Mouse (Mus musculus): Measurements from ENCODE around the gene Olfr1257. TPM values are rescaled to one million over a fixed set of nuclear protein-coding genes. Genes with fewer than 3 reads are reported as not detected.
"Not testable (repeated sequence)": the region's sequence is repeated elsewhere in the genome, so short reads cannot be mapped to it uniquely, and the experiment has no call there.

Gene Olfr1257
- polyA plus RNA-seq (2015; fragmentation: Nextera tagmentation; extraction: Ambion mirVana), result not detected in 2 replicates

DNA sequence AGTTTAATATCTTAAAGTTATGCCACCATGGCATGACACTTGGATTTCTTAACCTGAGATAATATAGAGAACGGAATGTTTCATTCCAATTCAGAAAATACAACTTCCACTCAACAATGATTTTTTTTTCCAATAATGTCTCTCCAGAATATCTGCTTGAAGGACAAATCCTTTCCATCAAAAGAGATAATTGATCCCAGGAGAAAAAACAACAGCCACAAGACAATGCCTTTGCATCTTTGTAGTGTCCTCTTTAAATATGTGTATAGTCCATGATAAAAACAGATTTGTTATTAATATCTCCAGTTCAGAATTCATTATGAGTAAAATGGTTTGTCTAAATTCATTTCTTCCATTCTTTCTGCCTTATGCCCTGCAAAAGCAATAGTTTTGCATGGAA is at the start of gene Olfr1257:
Olfr1257 (plus strand) TSS at position 301 of the 400 bp plus-strand sequence.
- WGBS, result 87% methylated on average over 1 of the region's 1 CpGs
- H3K4me2 ChIP-seq, result no peak within 1 kb of the TSS
- H3K9me3 ChIP-seq, result no peaks in the 10 kb centered on the region
- no peak within 1 kb of the TSS for H3K9ac ChIP-seq
- no peaks in the 10 kb centered on the region for H3K36me3 ChIP-seq
- H3K27ac ChIP-seq, result no peak within 1 kb of the TSS
- H3K4me1 ChIP-seq (replicated peaks), result no peaks in the 10 kb centered on the region
- no peaks in the 10 kb centered on the region for H3K27me3 ChIP-seq
- no peak within 1 kb of the TSS for H3K4me3 ChIP-seq
- ATAC-seq (ENCODE audit: low FRiP score), result no peak

DNA sequence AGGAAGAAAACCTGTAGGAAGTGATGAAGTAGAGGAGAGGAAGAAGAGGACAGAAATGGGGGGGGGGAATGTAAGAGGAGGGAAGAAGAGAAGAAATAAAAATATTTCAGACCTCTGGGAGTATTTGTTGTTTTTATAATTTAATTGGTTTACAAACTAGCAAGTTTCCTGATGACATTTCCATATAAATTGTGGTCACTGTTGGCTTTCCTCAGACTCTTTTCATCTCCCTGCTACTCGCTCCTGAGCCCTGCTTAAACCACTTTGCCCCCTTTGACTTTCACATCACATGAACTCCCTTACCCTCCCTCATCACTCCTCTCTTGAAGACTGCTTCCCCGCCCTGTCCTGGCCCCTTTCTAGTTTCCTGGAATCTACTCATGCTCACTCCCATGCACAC is 36.8 kb upstream of the Olfr1257 start, which contains the start of gene Olfr1256:
Olfr1256 (minus strand) TSS at position 101 of the 400 bp plus-strand sequence.
- no peak within 1 kb of the TSS for H3K9ac ChIP-seq
- H3K4me3 ChIP-seq, result no peak within 1 kb of the TSS
- ATAC-seq (ENCODE audit: low FRiP score), result no peak
- WGBS, result 66% methylated on average over 2 of the region's 2 CpGs
- H3K27ac ChIP-seq, result no peak within 1 kb of the TSS
- H3K27me3 ChIP-seq, result no peaks in the 10 kb centered on the region
- no peaks in the 10 kb centered on the region for H3K4me1 ChIP-seq (replicated peaks)
- H3K9me3 ChIP-seq, result no peaks in the 10 kb centered on the region
- H3K36me3 ChIP-seq, result no peaks in the 10 kb centered on the region
- no peak within 1 kb of the TSS for H3K4me2 ChIP-seq

DNA sequence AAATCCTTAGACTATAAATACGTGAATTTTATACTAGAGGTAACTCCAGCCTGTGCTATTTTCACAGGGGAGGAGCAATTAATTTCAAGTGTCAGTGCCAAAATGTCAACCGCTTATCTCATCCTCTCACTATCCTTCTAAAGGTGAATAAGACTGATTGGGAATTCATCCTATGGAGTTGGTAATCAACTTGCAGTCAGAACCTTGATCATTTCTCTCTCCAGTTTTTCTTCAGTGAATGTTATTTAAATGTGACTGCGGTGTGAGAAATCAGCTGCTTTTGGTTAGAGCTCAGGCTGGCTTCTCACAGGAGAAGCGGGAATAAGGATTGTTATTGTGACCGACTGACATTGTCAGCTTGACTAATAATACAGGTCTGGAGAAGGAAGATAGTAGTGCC is 30.1 kb upstream of the Olfr1257 start, which contains the start of gene Olfr48:
Olfr48 (minus strand) TSS at position 101 of the 400 bp plus-strand sequence.
- Histone ChIP-seq H3K9me3 (no peaks in the 10 kb centered on the region), H3K4me1 (replicated peaks) (no peaks in the 10 kb centered on the region), H3K4me2 (no peak within 1 kb of the TSS), H3K27ac (no peak within 1 kb of the TSS), H3K9ac (no peak within 1 kb of the TSS), H3K4me3 (no peak within 1 kb of the TSS), H3K36me3 (no peaks in the 10 kb centered on the region), H3K27me3 (no peaks in the 10 kb centered on the region)
- 82% methylated on average over 5 of the region's 5 CpGs for WGBS
- no peak for ATAC-seq (ENCODE audit: low FRiP score)

DNA sequence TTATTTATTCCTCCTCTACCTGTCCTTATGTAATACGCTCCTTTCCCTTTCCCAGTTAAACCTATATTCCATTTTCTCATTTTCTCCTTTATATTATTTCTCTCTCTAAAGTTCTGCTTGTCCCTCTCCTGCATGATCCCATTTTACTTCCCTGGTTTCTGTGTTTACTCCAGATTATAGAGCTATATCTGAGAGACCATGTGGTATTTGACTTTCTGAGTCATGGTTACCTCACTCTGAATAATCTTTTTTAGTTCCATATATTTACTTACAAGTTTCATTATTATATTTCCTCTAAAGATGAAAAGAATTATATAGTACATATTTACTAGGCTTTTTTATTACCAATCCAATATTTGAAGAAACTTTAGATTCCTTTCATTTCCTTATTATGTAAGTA is 29.0 kb upstream of the Olfr1257 start:
- no peaks in the 10 kb centered on the region for H3K9me3 ChIP-seq
- H3K27me3 ChIP-seq, result no peaks in the 10 kb centered on the region
- 96% methylated on average over 1 of the region's 1 CpGs for WGBS
- no peaks in the 10 kb centered on the region for H3K36me3 ChIP-seq
- no peak overlapping the region for H3K4me3 ChIP-seq
- no peak overlapping the region for H3K9ac ChIP-seq
- no peaks in the 10 kb centered on the region for H3K4me1 ChIP-seq (replicated peaks)
- H3K4me2 ChIP-seq, result no peak overlapping the region
- H3K27ac ChIP-seq, result no peak overlapping the region
- ATAC-seq (ENCODE audit: low FRiP score), result no peak

DNA sequence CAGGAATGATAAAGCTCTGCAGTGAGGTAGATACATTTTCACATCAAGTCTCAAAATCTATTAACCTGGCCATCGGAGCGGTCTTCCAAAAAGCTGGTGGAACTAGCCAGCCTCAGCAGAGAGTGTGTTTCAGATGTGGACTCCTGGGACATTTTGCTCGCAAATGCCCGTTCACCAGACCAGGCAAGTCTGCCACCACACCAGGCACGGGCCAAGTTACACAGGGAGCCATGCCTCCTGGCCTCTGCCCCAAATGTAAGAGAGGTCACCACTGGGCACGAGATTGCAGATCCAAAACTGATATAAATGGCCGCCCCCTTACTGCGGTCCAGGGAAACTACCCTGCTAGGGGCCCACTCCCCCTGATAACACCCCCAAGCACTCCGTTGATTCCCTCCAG is 34.4 kb downstream of the Olfr1257 start:
- not testable (repeated sequence) for ATAC-seq (ENCODE audit: low FRiP score); H3K36me3 ChIP-seq; H3K4me2 ChIP-seq; H3K9me3 ChIP-seq; H3K4me1 ChIP-seq (replicated peaks); H3K27me3 ChIP-seq; H3K4me3 ChIP-seq; H3K27ac ChIP-seq; H3K9ac ChIP-seq
- 96% methylated on average over 9 of the region's 9 CpGs for WGBS

DNA sequence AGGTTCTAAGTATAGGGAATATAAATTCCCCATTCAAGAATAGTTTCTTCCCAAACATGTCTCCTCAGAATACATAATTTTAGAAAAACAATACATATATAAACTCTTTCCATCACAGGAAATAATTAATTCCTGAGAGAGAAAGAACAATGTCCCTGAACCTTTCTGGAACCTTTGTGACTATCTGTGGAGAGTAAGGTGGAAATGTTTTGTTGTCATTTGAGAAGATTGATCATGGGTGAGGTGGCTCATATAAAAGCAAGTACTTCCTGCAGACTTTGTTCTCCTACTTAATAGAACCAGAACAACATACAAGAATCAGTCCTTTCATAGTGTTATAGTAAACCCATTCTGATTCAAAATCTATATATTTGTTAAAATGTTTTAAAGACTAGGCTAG is 48.8 kb downstream of the Olfr1257 start, which contains the start of gene Olfr1258:
Olfr1258 (plus strand) TSS at position 301 of the 400 bp plus-strand sequence.
- no peak within 1 kb of the TSS for H3K27ac ChIP-seq
- H3K27me3 ChIP-seq, result no peaks in the 10 kb centered on the region
- H3K9me3 ChIP-seq, result no peaks in the 10 kb centered on the region
- no peaks in the 10 kb centered on the region for H3K4me1 ChIP-seq (replicated peaks)
- no peak for ATAC-seq (ENCODE audit: low FRiP score)
- no peak within 1 kb of the TSS for H3K9ac ChIP-seq
- no peak within 1 kb of the TSS for H3K4me2 ChIP-seq
- no peaks in the 10 kb centered on the region for H3K36me3 ChIP-seq
- H3K4me3 ChIP-seq, result no peak within 1 kb of the TSS

Other genes starting within 250 kb of the Olfr1257 start
- not detected in 2 replicates for gene Olfr1249, start 243.5 kb upstream of the Olfr1257 start, polyA plus RNA-seq (2015; fragmentation: Nextera tagmentation; extraction: Ambion mirVana)
- gene Olfr1250, start 217.0 kb upstream of the Olfr1257 start, polyA plus RNA-seq (2015; fragmentation: Nextera tagmentation; extraction: Ambion mirVana), result not detected in 2 replicates
- gene Olfr1251, start 206.5 kb upstream of the Olfr1257 start, polyA plus RNA-seq (2015; fragmentation: Nextera tagmentation; extraction: Ambion mirVana), result not detected in 2 replicates
- gene Olfr1252, start 153.4 kb upstream of the Olfr1257 start, polyA plus RNA-seq (2015; fragmentation: Nextera tagmentation; extraction: Ambion mirVana), result not detected in 2 replicates
- not detected in 2 replicates for gene Olfr1253, start 121.3 kb upstream of the Olfr1257 start, polyA plus RNA-seq (2015; fragmentation: Nextera tagmentation; extraction: Ambion mirVana)
- gene Olfr1254, start 84.8 kb upstream of the Olfr1257 start, polyA plus RNA-seq (2015; fragmentation: Nextera tagmentation; extraction: Ambion mirVana), result not detected in 2 replicates
- not detected in 2 replicates for gene Olfr1255, start 66.4 kb upstream of the Olfr1257 start, polyA plus RNA-seq (2015; fragmentation: Nextera tagmentation; extraction: Ambion mirVana)
- gene Olfr1256, start 36.9 kb upstream of the Olfr1257 start, polyA plus RNA-seq (2015; fragmentation: Nextera tagmentation; extraction: Ambion mirVana), result not detected in 2 replicates
- gene Olfr48, start 30.2 kb upstream of the Olfr1257 start, polyA plus RNA-seq (2015; fragmentation: Nextera tagmentation; extraction: Ambion mirVana), result 0.19 TPM in 1 of 2 replicates, not detected in the other
- gene Olfr1258, start 48.9 kb downstream of the Olfr1257 start, polyA plus RNA-seq (2015; fragmentation: Nextera tagmentation; extraction: Ambion mirVana), result not detected in 2 replicates
- gene Olfr1259, start 70.2 kb downstream of the Olfr1257 start, polyA plus RNA-seq (2015; fragmentation: Nextera tagmentation; extraction: Ambion mirVana), result not detected in 2 replicates
- gene Olfr1260, start 95.9 kb downstream of the Olfr1257 start, polyA plus RNA-seq (2015; fragmentation: Nextera tagmentation; extraction: Ambion mirVana), result not detected in 2 replicates
- gene Olfr1261, start 112.8 kb downstream of the Olfr1257 start, polyA plus RNA-seq (2015; fragmentation: Nextera tagmentation; extraction: Ambion mirVana), result not detected in 2 replicates
- not detected in 2 replicates for gene Olfr1262, start 121.7 kb downstream of the Olfr1257 start, polyA plus RNA-seq (2015; fragmentation: Nextera tagmentation; extraction: Ambion mirVana)
- gene Olfr1263, start 133.7 kb downstream of the Olfr1257 start, polyA plus RNA-seq (2015; fragmentation: Nextera tagmentation; extraction: Ambion mirVana), result not detected in 2 replicates
- gene Olfr1264, start 147.1 kb downstream of the Olfr1257 start, polyA plus RNA-seq (2015; fragmentation: Nextera tagmentation; extraction: Ambion mirVana), result not detected in 2 replicates
- not detected in 2 replicates for gene Olfr1265, start 156.9 kb downstream of the Olfr1257 start, polyA plus RNA-seq (2015; fragmentation: Nextera tagmentation; extraction: Ambion mirVana)
- gene Olfr140, start 185.2 kb downstream of the Olfr1257 start, polyA plus RNA-seq (2015; fragmentation: Nextera tagmentation; extraction: Ambion mirVana), result not detected in 2 replicates
- gene Olfr1269, start 243.0 kb downstream of the Olfr1257 start, polyA plus RNA-seq (2015; fragmentation: Nextera tagmentation; extraction: Ambion mirVana), result not detected in 2 replicates

Measured in hindbrain, embryonic 13.5 days (tissue).